Mouse (Mus musculus) liver, adult 2 months (tissue): ENCODE results near the gene Vrk1.

Source experiments
- CTCF ChIP-seq: fragments of 200-500 bp; IDR thresholded peaks from 2 replicates; pipeline ENCODE4 v1.5.1; 2011; ENCODE audit warnings: low read depth, low read length, control low read depth
- POLR2A ChIP-seq: fragments of 200-500 bp; IDR thresholded peaks from 2 replicates; pipeline ENCODE4 v1.6.1; 2011; ENCODE audit warnings: low read length, control low read depth; ENCODE audit not compliant: insufficient read depth; ENCODE audit errors: extremely low read depth

GRCm38 (mm10) chr12:106010065-106010915 lies at the start of gene Vrk1:
- TF ChIP-seq CTCF (no peak), POLR2A (no peak)
